Mouse (Mus musculus) cerebellum, postnatal 10 days (tissue): ENCODE measurements at regions not wholly inside any gene's neighbourhood (a gene's known extent, or its start where the extent isn't known, plus 50 kb on each side); places are given as distances from the start of the nearest gene placed in this dataset.
A peak's percentile ranks its signal among the peaks of the same experiment; 100 is the strongest.
"Not testable (repeated sequence)": the region's sequence is repeated elsewhere in the genome, so short reads cannot be mapped to it uniquely, and the experiment has no call there.

Experiments
- DNase-seq, 2 experiments: peaks; one replicate each; pipeline ENCODE4 v3.0.0; 2021; ENCODE audit warnings: mixed read lengths in 2 of 2

- not testable (repeated sequence) for DNase-seq
Measured at GRCm38 (mm10) chr14:26319821-26320220, 62.1 kb downstream of the Duxbl3 start.

- DNase-seq = no peak
Measured at GRCm38 (mm10) chr14:26320736-26321135, 63.0 kb downstream of the Duxbl3 start.

- peak; percentile 86 to 90 for DNase-seq
Measured at GRCm38 (mm10) chr14:26328562-26328961, 70.8 kb downstream of the Duxbl3 start.

GRCm38 (mm10) chr14:26341111-26341510 is 83.3 kb downstream of the Duxbl3 start:
- no peak for DNase-seq

GRCm38 (mm10) chr14:26345227-26345626 is 87.5 kb downstream of the Duxbl3 start:
- DNase-seq = no peak

DNA sequence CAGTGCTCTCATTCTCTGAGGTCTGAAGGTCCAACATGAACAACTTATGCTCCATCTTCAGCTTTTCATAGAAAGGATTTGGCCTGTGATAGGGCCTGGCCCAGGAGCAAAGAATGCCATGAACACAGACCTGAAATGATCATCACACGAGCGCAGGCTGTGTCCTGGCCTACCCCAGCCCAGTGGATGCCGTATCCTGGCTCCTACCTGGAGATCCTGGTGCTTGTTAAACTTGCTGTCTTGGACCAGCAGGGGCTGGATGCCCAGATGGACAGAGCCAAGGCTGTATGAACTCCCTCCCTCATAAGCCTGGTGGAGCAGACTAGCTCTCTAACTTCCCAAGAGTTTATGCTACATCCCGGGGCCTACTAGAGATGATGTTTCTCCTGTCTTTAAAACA is 89.5 kb downstream of the Duxbl3 start:
- DNase-seq = no peak

DNA sequence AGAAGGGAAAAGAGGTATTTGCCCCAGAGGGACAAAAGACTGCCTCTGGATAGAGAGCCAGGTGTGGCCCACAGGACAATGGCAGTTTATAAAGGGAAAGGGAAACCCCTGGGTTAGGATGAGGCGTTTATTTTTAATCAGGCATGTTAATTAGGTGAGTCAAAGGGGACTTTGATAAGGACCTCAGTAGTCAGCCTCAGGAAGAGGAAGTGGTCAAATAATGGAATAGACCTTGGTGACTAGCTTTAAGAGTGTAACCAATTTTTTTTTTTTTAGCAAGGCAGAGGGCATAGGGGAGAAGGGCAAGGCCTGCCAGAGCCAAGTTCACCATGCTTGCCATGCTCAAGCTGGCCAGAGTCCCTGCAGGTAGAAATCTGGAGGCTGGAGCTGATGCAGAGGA is 95.2 kb downstream of the Duxbl3 start:
- DNase-seq = no peak

DNA sequence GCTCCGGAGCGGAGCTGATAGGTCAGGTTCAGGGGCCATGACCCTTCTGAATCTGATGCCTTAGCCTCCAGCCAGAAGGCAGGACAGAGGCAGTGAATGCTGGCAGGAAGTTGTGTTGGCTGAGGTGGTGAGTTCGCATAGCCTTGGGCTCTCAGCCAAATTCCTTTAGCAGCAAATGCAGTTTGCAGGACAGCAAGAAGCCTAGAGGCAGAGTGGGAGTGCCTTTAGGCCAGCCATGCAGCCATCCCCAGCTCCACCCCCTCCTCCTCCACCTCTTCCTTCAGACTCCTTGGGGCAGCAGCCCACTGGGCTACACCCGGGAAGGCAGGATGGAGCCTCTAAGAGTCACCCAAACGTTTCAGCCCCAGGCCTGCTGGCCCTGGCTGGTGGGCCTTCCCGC is 99.5 kb downstream of the Duxbl3 start:
- DNase-seq = peak; percentile 12 to 14

DNA sequence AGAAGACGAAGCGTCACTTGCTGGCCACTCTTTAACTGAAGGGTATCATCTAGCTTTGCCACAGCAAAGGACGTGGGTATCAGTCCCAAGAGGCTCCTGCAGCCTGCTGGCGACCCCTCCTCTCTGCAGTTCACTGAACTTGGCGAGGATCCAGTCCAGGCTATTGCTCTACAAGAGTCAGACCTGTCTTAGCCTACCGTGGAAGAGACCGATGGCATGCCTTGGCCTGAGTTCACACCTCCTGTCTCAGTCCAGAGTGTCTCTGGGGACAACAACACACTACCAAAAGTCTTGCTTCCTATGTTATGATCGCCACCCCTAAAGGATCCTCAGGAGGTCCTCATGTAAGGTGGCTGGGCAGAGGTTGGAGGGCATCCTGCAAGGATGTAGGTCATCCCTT is 100.2 kb downstream of the Duxbl3 start:
- DNase-seq = no peak

DNA sequence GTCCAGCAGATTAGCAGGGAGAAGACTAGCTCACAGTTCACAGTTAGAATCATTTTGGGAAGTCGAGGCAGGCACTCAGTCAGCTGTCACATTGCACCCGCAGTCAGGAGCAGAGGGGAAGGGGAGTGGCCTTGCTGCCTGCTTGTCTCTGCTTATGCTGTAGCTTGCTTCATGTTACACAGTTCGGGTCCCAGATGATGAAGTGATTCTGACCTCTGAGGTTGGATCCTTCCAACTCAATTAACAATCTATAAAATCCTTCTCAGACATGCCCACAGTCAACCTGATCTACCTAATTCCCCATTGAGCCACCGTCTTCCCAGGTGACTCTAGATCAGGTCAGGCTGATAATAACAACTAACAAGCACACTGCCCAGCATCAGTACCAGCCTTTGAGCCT is 102.3 kb downstream of the Duxbl3 start:
- DNase-seq = no peak

- DNase-seq = no peak
Measured at GRCm38 (mm10) chr14:26361206-26361605, 103.4 kb downstream of the Duxbl3 start.
